ENCODE assay signal across 8 mouse cellular contexts in genomic region chr12:35895875-35896763, GRCm38 (mm10). TPM values are rescaled to one million over a fixed set of nuclear protein-coding genes. Genes with fewer than 3 reads are reported as not detected.
A peak's percentile ranks its signal among the peaks of the same experiment; 100 is the strongest.
DNase-seq lines count a peak whose midpoint lies in the region; ATAC-seq lines count a peak whose summit lies in the region.

No protein-coding gene starts in this region.

- H3K9me3 ChIP-seq in intestine, embryonic 15.5 days = no peaks in the 10 kb centered on the region
- no peaks in the 10 kb centered on the region for H3K9me3 ChIP-seq in limb, embryonic 13.5 days
- no peaks in the 10 kb centered on the region for H3K9me3 ChIP-seq in midbrain, embryonic 14.5 days (ENCODE audit: control insufficient read depth, low read length)
- no peaks in the 10 kb centered on the region for H3K9me3 ChIP-seq in stomach, embryonic 14.5 days (ENCODE audit: control insufficient read depth, low read depth, low read length)

- H3K9ac ChIP-seq in intestine, embryonic 15.5 days = 0 out of 2 replicates have a peak overlapping the region, but pooled peaks have one; percentile 6
- 0 out of 2 replicates have a peak overlapping the region, but pooled peaks have one; percentile 43 for H3K9ac ChIP-seq in limb, embryonic 13.5 days
- peak overlapping the region; percentile 50 for H3K9ac ChIP-seq in midbrain, embryonic 14.5 days (replicated peaks; ENCODE audit: low read length)
- no peak overlapping the region for H3K9ac ChIP-seq in stomach, embryonic 14.5 days (replicated peaks; ENCODE audit: low read depth, low read length)

- H3K4me3 ChIP-seq in intestine, embryonic 15.5 days (replicated peaks) = peak overlapping the region; percentile 18; the same call in 1 of the 2 replicates
- peak overlapping the region; percentile 37 for H3K4me3 ChIP-seq in limb, embryonic 13.5 days
- peak overlapping the region; percentile 38 for H3K4me3 ChIP-seq in midbrain, embryonic 14.5 days (replicated peaks; ENCODE audit: low read depth, low read length)
- H3K4me3 ChIP-seq in stomach, embryonic 14.5 days (ENCODE audit: low read depth, low read length) = peak overlapping the region; percentile 12; the same call in 1 of the 2 replicates

- ATAC-seq in intestine, embryonic 15.5 days = no peak
- peak; percentile 8; the same call in 1 of the 2 replicates for ATAC-seq in limb, embryonic 13.5 days (ENCODE audit: low FRiP score, low read depth)
- ATAC-seq in midbrain, embryonic 14.5 days (ENCODE audit: low FRiP score, low TSS enrichment) = peak; percentile 46; the same call in 1 of the 2 replicates
- no peak for ATAC-seq in stomach, embryonic 14.5 days (ENCODE audit: insufficient number of reproducible peaks, insufficient read depth, low FRiP score, low read depth)

- 32% methylated on average over 20 of the region's 20 CpGs for WGBS in intestine, embryonic 15.5 days
- 28% methylated on average over 20 of the region's 20 CpGs for WGBS in limb, embryonic 13.5 days
- WGBS in midbrain, embryonic 14.5 days = 12% methylated on average over 20 of the region's 20 CpGs
- WGBS in stomach, embryonic 14.5 days = 31% methylated on average over 20 of the region's 20 CpGs

- H3K27ac ChIP-seq in intestine, embryonic 15.5 days = no peak overlapping the region
- no peak overlapping the region for H3K27ac ChIP-seq in limb, embryonic 13.5 days
- H3K27ac ChIP-seq in midbrain, embryonic 14.5 days (replicated peaks; ENCODE audit: low read depth, low read length) = peak overlapping the region; percentile 80
- H3K27ac ChIP-seq in stomach, embryonic 14.5 days (ENCODE audit: low read length) = no peak overlapping the region

- DNase-seq in testis, postnatal 10 days (ENCODE audit: low spot score) = peak; percentile 73
- no peak for DNase-seq in testis, postnatal 14 days (ENCODE audit: low spot score)
- DNase-seq in cerebellum, postnatal 10 days = peak; percentile 81 to 84
- DNase-seq in frontal cortex, postnatal 36 days (ENCODE audit: low spot score in 2 of 2) = peak; percentile 60 to 81
- DNase-seq in midbrain, embryonic 14.5 days = peak; percentile 95

- H3K4me2 ChIP-seq in intestine, embryonic 15.5 days (replicated peaks) = peak overlapping the region; percentile 48
- peak overlapping the region; percentile 62 for H3K4me2 ChIP-seq in limb, embryonic 13.5 days (replicated peaks)
- H3K4me2 ChIP-seq in midbrain, embryonic 14.5 days (ENCODE audit: low read length) = peak overlapping the region; percentile 56
- peak overlapping the region; percentile 43 for H3K4me2 ChIP-seq in stomach, embryonic 14.5 days (replicated peaks; ENCODE audit: low read depth, low read length)

- no peaks in the 10 kb centered on the region for H3K36me3 ChIP-seq in intestine, embryonic 15.5 days
- no peaks in the 10 kb centered on the region for H3K36me3 ChIP-seq in limb, embryonic 13.5 days
- H3K36me3 ChIP-seq in midbrain, embryonic 14.5 days (ENCODE audit: control insufficient read depth, insufficient read depth, low read length) = no peaks in the 10 kb centered on the region
- H3K36me3 ChIP-seq in stomach, embryonic 14.5 days (ENCODE audit: control insufficient read depth, insufficient read depth, low read length) = no peaks in the 10 kb centered on the region

- no peaks in the 10 kb centered on the region for H3K27me3 ChIP-seq in intestine, embryonic 15.5 days (replicated peaks)
- H3K27me3 ChIP-seq in limb, embryonic 13.5 days = no peaks in the 10 kb centered on the region
- no peaks in the 10 kb centered on the region for H3K27me3 ChIP-seq in midbrain, embryonic 14.5 days (ENCODE audit: control insufficient read depth, insufficient read depth, low read length)
- no peaks in the 10 kb centered on the region for H3K27me3 ChIP-seq in stomach, embryonic 14.5 days (ENCODE audit: control insufficient read depth, insufficient read depth, low read length)

- no peaks in the 10 kb centered on the region for H3K4me1 ChIP-seq in intestine, embryonic 15.5 days (replicated peaks)
- H3K4me1 ChIP-seq in limb, embryonic 13.5 days = 0 out of 2 replicates have a peak, but pooled peaks cover 1% of the 10 kb centered on the region
- H3K4me1 ChIP-seq in midbrain, embryonic 14.5 days (ENCODE audit: control insufficient read depth, insufficient read depth, low read length) = peaks cover 15% of the 10 kb centered on the region; the same call in 1 of the 2 replicates
- H3K4me1 ChIP-seq in stomach, embryonic 14.5 days (ENCODE audit: control insufficient read depth, insufficient read depth, low read length) = no peaks in the 10 kb centered on the region

RNA-seq across cellular contexts. Expression of gene Agr3, which starts 29.3 kb away (rescaled TPM):
- polyA plus RNA-seq in intestine, embryonic 15.5 days (2015; fragmentation: Nextera tagmentation; extraction: Ambion mirVana) = not detected in 2 replicates
- 0.24 TPM in 1 of 2 replicates, not detected in the other for polyA plus RNA-seq in limb, embryonic 13.5 days (2015; fragmentation: Nextera tagmentation; extraction: Ambion mirVana)
- 0.53 TPM in 1 of 2 replicates, not detected in the other for polyA plus RNA-seq in midbrain, embryonic 14.5 days (2014; fragmentation: Nextera tagmentation; extraction: Ambion mirVana)
- 0.76 and 0.84 TPM in 2 replicates for polyA plus RNA-seq in stomach, embryonic 14.5 days (2014; fragmentation: Nextera tagmentation; extraction: Ambion mirVana)

Comparison
In these comparisons a context has a peak if more than half of its experiments do, and no peak if none do; other contexts are left out.
1. ATAC-seq: peak in limb, embryonic 13.5 days (single experiment) and midbrain, embryonic 14.5 days (single experiment); none in intestine, embryonic 15.5 days (single experiment) and stomach, embryonic 14.5 days (single experiment).
2. Peak in every context shown above with its lines, with median percentiles within 50 percentile points of each other: H3K4me2 ChIP-seq and H3K4me3 ChIP-seq.